Mouse (Mus musculus) heart, embryonic 10.5 days (tissue): ENCODE data around the gene Gm9964. TPM values are rescaled to one million over a fixed set of nuclear protein-coding genes. Genes with fewer than 3 reads are reported as not detected.

ENCODE experiments used
- DNase-seq: peaks from one replicate; pipeline ENCODE4 v3.0.0-alpha.2; 2017; ENCODE audit warnings: low spot score
- H3K27ac ChIP-seq: fragments of 300-500 bp; sonication (generic); 2 replicates; pipeline ENCODE4 v1.5.1; 2016; ENCODE audit warnings: mild to moderate bottlenecking
- H3K27me3 ChIP-seq: fragments of 300-500 bp; sonication (generic); 2 replicates; pipeline ENCODE4 v1.6.1; 2016; ENCODE audit warnings: mild to moderate bottlenecking; ENCODE audit not compliant: poor library complexity, insufficient read depth, severe bottlenecking
- H3K36me3 ChIP-seq: fragments of 300-500 bp; sonication (generic); 2 replicates; pipeline ENCODE4 v1.6.1; 2016; ENCODE audit warnings: mild to moderate bottlenecking, moderate library complexity
- H3K4me1 ChIP-seq: fragments of 300-500 bp; sonication (generic); 2 replicates; pipeline ENCODE4 v1.6.1; 2016; ENCODE audit warnings: mild to moderate bottlenecking
- H3K4me3 ChIP-seq: fragments of 300-500 bp; sonication (generic); 2 replicates; pipeline ENCODE4 v1.5.1; 2016; ENCODE audit warnings: mild to moderate bottlenecking, moderate library complexity
- H3K9me3 ChIP-seq: fragments of 300-500 bp; sonication (generic); 2 replicates; pipeline ENCODE4 v1.6.1; 2016; ENCODE audit warnings: mild to moderate bottlenecking, moderate library complexity
- WGBS: fragments of 180-500 bp; shearing (Covaris S2); methylation state at CpG from one replicate; pipeline ENCODE4 v1.1.7; 2016; 5-methylcytosine and 5-hydroxymethylcytosine counted together
- polyA plus RNA-seq: library from polyadenylated mRNA; unstranded; fragments of >200 nt; fragmentation: Nextera tagmentation; extraction: Ambion mirVana; gene quantifications from 2 replicates; pipeline ENCODE4 v1.2.1, GENCODE M21; 2016

The Gm9964 gene
- polyA plus RNA-seq, 1 experiment from 2014 or later = not detected

DNA sequence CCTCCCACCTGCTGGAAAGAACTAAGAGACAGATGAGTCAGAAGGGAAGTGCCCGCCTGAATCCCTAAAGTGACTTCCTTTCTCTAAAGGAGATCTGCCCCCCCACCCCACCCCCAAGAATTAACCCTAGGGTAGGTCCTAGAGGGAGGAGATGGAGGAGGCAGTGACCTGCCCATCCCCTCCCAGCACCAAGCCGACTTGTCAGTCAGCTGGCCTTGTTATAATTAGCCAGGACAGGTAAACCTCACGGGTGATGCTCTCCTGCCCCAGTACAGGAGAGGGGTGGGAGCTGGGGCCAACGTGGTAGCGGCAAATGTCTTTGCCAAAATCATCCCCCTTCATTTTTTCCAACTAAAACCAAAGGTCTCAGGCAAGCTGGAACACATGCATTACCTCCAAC lies 5.1 kb downstream of the Gm9964 start:
- peaks cover 25% of the 10 kb centered on the region for H3K4me1 ChIP-seq
- H3K36me3 ChIP-seq = no peaks in the 10 kb centered on the region
- 63% methylated on average over 5 of the region's 5 CpGs for WGBS
- H3K9me3 ChIP-seq = no peaks in the 10 kb centered on the region
- no peak for DNase-seq
- H3K27me3 ChIP-seq = no peaks in the 10 kb centered on the region
- H3K4me3 ChIP-seq = no peak overlapping the region
- no peak overlapping the region; the same call in 1 of the 2 replicates for H3K27ac ChIP-seq

DNA sequence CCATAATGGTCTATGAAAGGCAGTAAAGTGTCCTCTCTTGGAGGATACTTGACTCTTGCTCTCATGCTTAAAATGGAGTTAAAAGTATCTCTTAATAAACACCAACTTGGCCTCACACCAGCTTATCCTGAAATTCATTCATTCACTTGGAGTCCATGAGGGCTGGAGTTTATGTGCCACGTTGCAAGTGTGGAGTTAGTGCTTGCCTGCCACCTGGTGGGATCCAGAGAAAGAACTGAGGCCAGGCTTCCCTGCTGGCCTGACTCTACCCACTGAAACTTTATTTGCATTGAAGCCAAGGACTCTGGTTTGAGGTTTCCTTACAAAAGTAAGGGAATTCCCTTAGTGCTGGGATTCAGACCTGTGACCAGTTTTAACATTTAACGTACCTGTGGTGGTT lies 6.2 kb downstream of the Gm9964 start:
- WGBS = 51% methylated on average over 2 of the region's 2 CpGs
- Histone ChIP-seq H3K4me1 (peaks cover 34% of the 10 kb centered on the region), H3K27me3 (no peaks in the 10 kb centered on the region), H3K36me3 (no peaks in the 10 kb centered on the region), H3K9me3 (no peaks in the 10 kb centered on the region), H3K27ac (no peak overlapping the region), H3K4me3 (no peak overlapping the region)
- no peak for DNase-seq

- DNase-seq = no peak
- H3K4me3 ChIP-seq = no peak overlapping the region
- 50% methylated on average over 5 of the region's 5 CpGs for WGBS
- no peaks in the 10 kb centered on the region for H3K9me3 ChIP-seq
- no peaks in the 10 kb centered on the region for H3K36me3 ChIP-seq
- peaks cover 34% of the 10 kb centered on the region for H3K4me1 ChIP-seq
- no peaks in the 10 kb centered on the region for H3K27me3 ChIP-seq
- H3K27ac ChIP-seq = peak overlapping the region; percentile 0; the same call in 1 of the 2 replicates
Observed at GRCm38 (mm10) chr11:79288913-79289640, 7.6 kb downstream of the Gm9964 start.

- Histone ChIP-seq H3K4me1 (peaks cover 34% of the 10 kb centered on the region), H3K27ac (peak overlapping the region; percentile 42), H3K27me3 (no peaks in the 10 kb centered on the region), H3K4me3 (no peak overlapping the region), H3K9me3 (peaks cover 2% of the 10 kb centered on the region; the same call in 1 of the 2 replicates), H3K36me3 (no peaks in the 10 kb centered on the region)
- no peak for DNase-seq
- 77% methylated on average over 7 of the region's 7 CpGs for WGBS
Observed at GRCm38 (mm10) chr11:79288278-79288843, 8.3 kb downstream of the Gm9964 start.

GRCm38 (mm10) chr11:79287447-79287846 lies 9.3 kb downstream of the Gm9964 start:
- WGBS = 70% methylated on average over 6 of the region's 6 CpGs
- no peak for DNase-seq
- H3K9me3 ChIP-seq = peaks cover 2% of the 10 kb centered on the region; the same call in 1 of the 2 replicates
- no peaks in the 10 kb centered on the region for H3K27me3 ChIP-seq
- H3K4me3 ChIP-seq = no peak overlapping the region
- H3K27ac ChIP-seq = no peak overlapping the region
- H3K4me1 ChIP-seq = peaks cover 34% of the 10 kb centered on the region
- H3K36me3 ChIP-seq = no peaks in the 10 kb centered on the region

DNA sequence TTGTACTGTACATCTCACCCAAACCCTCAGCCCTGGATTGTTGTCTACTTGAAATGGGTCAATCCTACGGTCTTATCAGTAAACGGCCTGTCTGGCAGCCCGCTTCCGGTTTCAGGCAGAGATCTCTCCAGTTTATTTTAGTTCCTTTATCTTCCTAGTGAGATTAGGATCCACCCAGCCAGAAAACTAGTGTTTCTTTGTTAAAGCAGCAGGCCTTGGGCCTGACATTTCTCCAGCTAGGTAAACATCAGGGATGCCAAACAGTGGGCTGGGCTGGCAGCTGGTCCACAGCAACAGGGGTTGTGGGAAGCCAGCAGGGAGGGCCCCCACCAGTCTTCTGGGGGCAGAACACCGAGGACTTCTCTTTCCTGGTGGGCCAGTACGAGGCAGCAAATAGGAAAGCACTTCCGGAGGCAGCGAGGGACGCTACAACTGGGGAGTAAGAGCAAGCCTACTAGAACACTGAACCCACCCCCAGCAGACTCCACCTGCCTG lies 10.4 kb downstream of the Gm9964 start:
- 27% methylated on average over 9 of the region's 9 CpGs for WGBS
- DNase-seq = no peak
- Histone ChIP-seq H3K4me1 (peaks cover 38% of the 10 kb centered on the region), H3K9me3 (peaks cover 2% of the 10 kb centered on the region; the same call in 1 of the 2 replicates), H3K4me3 (no peak overlapping the region; the same call in 1 of the 2 replicates), H3K36me3 (no peaks in the 10 kb centered on the region), H3K27ac (peak overlapping the region; percentile 81), H3K27me3 (no peaks in the 10 kb centered on the region)

GRCm38 (mm10) chr11:79283350-79284030 lies 13.2 kb downstream of the Gm9964 start:
- no peak for DNase-seq
- H3K36me3 ChIP-seq = no peaks in the 10 kb centered on the region
- 85% methylated on average over 4 of the region's 4 CpGs for WGBS
- peaks cover 27% of the 10 kb centered on the region for H3K4me1 ChIP-seq
- H3K4me3 ChIP-seq = no peak overlapping the region
- H3K27ac ChIP-seq = no peak overlapping the region
- H3K27me3 ChIP-seq = no peaks in the 10 kb centered on the region
- H3K9me3 ChIP-seq = peaks cover 2% of the 10 kb centered on the region; the same call in 1 of the 2 replicates

- no peak overlapping the region for H3K27ac ChIP-seq
- DNase-seq = no peak
- no peaks in the 10 kb centered on the region for H3K27me3 ChIP-seq
- H3K9me3 ChIP-seq = peaks cover 2% of the 10 kb centered on the region; the same call in 1 of the 2 replicates
- 50% methylated on average over 5 of the region's 5 CpGs for WGBS
- H3K36me3 ChIP-seq = no peaks in the 10 kb centered on the region
- H3K4me3 ChIP-seq = no peak overlapping the region
- peaks cover 11% of the 10 kb centered on the region for H3K4me1 ChIP-seq
Observed at GRCm38 (mm10) chr11:79281396-79281795, 15.3 kb downstream of the Gm9964 start.

DNA sequence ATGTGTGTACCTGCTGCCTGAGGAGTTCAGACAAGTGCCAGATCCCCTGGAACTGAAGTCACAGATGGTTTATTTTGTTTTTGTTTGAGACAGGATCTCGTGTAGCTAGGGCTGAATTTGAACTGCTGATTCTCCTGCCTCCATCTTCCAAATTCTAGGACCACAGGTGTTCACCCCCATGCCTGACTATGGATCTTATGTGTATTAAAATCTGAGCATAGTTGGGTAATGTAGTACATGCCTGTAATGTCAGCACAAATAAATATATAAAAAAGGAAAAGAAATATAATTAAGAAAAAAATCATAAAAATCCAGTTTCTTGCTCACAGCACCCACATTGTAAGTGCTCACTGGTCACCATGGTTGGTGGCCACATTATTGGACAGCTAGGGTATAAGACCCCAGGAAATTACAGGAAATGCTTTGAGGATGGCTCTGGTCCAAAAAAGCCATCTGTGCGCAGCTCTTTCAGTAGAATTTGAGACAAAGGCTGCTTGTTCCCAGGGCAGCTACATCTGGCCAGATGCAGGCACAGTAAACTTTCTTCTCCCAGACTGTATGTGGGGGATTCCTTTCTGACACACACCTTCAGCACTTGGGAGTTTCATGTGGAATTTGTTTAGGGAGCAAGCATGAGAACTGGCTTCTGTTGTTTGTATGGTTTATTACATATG lies 16.8 kb downstream of the Gm9964 start:
- no peak overlapping the region for H3K4me3 ChIP-seq
- H3K36me3 ChIP-seq = no peaks in the 10 kb centered on the region
- 65% methylated on average over 2 of the region's 2 CpGs for WGBS
- 0 out of 2 replicates have a peak, but pooled peaks cover 4% of the 10 kb centered on the region for H3K4me1 ChIP-seq
- peak overlapping the region; percentile 9; the same call in 1 of the 2 replicates for H3K27ac ChIP-seq
- DNase-seq = no peak
- H3K9me3 ChIP-seq = peaks cover 2% of the 10 kb centered on the region; the same call in 1 of the 2 replicates
- no peaks in the 10 kb centered on the region for H3K27me3 ChIP-seq

GRCm38 (mm10) chr11:79273757-79274156 lies 22.9 kb downstream of the Gm9964 start:
- WGBS = 60% methylated on average over 4 of the region's 4 CpGs
- no peaks in the 10 kb centered on the region for H3K4me1 ChIP-seq
- no peak overlapping the region for H3K4me3 ChIP-seq
- H3K36me3 ChIP-seq = no peaks in the 10 kb centered on the region
- H3K27me3 ChIP-seq = no peaks in the 10 kb centered on the region
- H3K27ac ChIP-seq = no peak overlapping the region
- no peak for DNase-seq
- no peaks in the 10 kb centered on the region for H3K9me3 ChIP-seq

DNA sequence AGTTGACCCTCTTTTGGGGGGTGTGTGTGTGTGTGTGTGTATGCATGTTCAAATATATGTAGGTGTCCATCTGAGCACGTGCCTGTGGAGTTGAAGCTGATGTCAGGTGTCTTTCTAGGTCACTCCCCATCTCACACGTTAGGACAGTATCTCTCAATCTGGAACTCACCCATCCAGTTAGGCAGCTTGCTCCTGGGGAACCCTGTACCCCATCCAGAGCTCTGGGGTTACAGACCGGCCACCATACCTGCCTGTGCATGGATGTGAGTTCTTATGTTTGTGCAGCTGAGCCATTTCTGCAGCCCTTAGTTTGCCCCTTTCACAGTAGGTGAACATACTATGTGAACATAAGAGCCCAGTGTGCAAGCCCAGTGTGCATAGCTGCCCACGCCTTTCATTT lies 23.7 kb downstream of the Gm9964 start:
- Histone ChIP-seq H3K4me3 (no peak overlapping the region), H3K36me3 (no peaks in the 10 kb centered on the region), H3K27me3 (no peaks in the 10 kb centered on the region), H3K9me3 (no peaks in the 10 kb centered on the region), H3K4me1 (no peaks in the 10 kb centered on the region), H3K27ac (no peak overlapping the region)
- DNase-seq = no peak
- WGBS = 68% methylated on average over 4 of the region's 4 CpGs

DNA sequence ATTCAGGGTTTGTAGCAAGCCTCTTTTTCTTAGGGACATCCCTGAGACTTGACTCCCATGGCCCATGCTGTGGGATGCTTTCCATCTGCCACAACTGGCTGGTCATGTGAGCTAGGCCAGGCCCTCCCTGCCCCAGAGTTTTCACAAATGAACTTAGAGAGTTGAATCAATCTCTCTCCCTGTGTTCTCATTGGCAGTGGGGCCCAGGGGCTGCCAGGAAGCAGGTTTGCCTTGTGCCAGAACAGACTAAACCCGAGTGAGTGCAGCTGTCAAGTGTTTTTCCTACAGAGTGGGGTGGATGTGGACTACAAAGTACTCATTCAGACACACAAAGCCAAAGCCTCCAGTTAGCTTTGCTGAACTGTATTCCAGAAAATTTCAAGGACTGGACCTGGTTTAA lies 29.5 kb downstream of the Gm9964 start:
- Histone ChIP-seq H3K9me3 (no peaks in the 10 kb centered on the region), H3K27me3 (no peaks in the 10 kb centered on the region), H3K4me1 (peaks cover 5% of the 10 kb centered on the region; the same call in 1 of the 2 replicates), H3K27ac (peak overlapping the region; percentile 32; the same call in 1 of the 2 replicates), H3K36me3 (no peaks in the 10 kb centered on the region), H3K4me3 (no peak overlapping the region)
- no peak for DNase-seq
- WGBS = 41% methylated on average over 1 of the region's 1 CpGs
